Mouse (Mus musculus): Measurements from ENCODE around the gene Spsb3.

The Spsb3 gene

DNA sequence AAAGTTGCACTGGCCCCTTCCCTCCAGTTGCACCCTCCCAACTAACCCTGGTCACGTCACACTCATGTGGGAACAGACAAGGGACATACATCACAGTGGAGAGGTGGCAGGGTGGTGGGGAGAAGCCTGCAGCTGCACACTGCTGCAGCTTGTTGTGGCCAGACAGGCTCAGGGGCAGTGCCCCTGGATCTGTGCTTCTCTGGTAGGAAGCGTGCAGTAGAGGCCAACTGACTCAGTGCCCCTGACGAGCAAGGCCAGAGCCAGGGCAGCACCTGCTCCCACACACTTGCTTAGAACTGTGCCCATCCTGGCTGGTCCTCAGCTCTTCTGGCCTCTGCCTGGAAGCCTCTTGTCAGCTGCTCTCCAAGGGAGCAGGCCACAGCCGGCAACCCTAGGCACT, 11.2 kb downstream of the Spsb3 start:
- DNase-seq = peak; percentile 34

- peak; percentile 55 for DNase-seq
These were observed 11.8 kb downstream of the Spsb3 start for GRCm38 (mm10) chr17:24898041-24898854.

GRCm38 (mm10) chr17:24899153-24899552, 12.7 kb downstream of the Spsb3 start:
- DNase-seq = peak; percentile 41

- DNase-seq = peak; percentile 27
These were observed 13.6 kb downstream of the Spsb3 start for GRCm38 (mm10) chr17:24900014-24900413.

GRCm38 (mm10) chr17:24902124-24902523, 15.7 kb downstream of the Spsb3 start:
- no peak for DNase-seq

GRCm38 (mm10) chr17:24902671-24903474, 16.4 kb downstream of the Spsb3 start:
- peak; percentile 29 for DNase-seq

DNA sequence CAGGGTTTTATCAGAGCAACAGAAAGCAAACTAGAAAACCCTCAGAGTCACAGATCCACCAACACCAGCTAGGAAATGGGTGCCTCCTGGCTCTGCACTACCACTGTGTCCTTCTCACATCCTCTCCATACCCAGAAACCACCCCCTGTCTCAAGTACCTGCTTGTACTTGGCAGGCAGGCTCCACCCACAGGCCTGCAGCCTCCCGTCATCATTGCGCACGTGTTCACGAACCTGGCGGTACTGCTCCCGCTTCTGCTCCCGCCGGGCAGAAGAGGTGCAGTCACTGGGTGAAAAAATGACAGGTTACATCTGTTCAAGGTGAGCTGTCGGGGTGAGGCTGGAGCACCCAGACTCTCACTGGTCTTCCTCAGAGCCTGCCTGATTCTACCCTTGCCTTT, 17.3 kb downstream of the Spsb3 start:
- DNase-seq = no peak

DNA sequence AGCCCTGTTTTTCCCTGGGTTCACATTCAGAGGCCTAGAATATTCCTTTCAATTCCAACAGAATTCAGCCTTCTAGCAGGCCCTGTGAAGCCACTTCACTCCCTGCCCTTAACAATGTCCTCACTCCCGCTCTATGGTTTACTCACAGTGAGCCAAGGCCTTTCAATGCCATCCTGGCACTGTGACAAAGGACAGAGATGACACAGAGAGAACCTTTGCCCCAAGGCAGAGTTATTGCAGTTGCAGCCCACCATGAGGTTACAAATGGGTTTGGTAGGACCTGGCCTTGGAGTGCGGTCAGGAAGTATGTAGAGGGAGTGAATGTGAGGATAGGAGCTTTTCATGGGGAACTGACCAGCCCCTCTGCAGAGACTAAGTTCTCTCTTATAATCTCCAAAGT, 21.1 kb downstream of the Spsb3 start:
- no peak for DNase-seq

DNA sequence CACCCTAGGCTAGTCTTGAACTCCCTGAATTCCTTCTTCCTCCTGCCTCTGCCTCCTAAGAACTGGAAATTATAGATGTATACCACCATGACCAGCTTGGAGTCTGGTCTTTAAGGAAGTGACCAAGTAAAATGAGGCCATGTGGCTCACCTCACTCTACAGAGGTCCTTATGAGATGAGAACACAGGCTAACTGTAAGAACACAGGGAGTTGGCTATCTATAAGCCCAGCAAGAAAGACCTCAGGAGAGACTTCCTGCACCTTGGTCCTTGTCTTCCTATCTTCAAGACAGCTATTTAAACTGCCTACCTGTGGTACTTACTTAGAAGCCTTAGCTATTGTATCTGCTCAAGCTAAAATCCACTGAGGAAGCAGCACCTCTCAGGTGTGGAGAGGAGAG, 27.5 kb downstream of the Spsb3 start:
- no peak for DNase-seq

DNA sequence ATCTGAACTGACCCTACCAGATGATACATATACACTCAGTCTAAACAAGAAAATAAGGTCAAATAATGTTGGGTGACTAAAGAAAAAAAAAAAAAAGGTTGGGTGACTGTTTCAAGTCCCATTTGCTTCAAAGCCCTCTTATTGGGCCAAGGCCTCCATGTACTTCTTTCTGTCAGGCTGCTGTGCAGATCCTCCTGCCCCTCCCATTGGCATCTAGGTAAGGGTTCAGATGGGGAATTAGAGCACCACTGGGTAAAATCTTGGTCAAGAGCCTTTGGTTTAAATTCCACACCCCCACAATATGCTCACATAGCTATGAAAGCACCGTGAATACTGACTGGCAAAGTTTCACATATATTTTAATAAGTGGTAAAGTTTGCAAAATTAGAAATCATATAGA, 36.8 kb downstream of the Spsb3 start:
- no peak for DNase-seq

GRCm38 (mm10) chr17:24929506-24929905, 43.1 kb downstream of the Spsb3 start:
- no peak for DNase-seq

DNA sequence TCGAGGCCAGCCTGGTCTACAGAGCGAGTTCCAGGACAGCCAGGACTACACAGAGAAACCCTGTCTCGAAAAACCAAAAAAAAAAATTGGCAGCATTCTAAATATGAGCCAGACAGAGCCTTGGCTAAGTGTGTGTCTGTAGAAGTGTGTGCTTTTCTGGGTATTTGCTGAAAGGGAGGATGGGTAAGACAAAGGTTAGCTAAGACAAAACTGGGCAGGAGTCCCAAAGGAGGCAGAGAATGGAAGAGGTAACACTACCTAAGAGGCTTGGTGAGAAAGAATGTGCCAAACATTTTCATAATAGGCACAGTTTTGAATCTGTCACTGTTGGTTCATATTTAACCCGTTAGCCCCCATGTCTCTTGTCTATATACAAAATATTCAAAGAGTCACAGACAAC, 46.0 kb downstream of the Spsb3 start:
- DNase-seq = no peak

- DNase-seq = no peak
These were observed 46.7 kb downstream of the Spsb3 start for GRCm38 (mm10) chr17:24933163-24933562.

- DNase-seq = no peak
These were observed 48.5 kb downstream of the Spsb3 start for GRCm38 (mm10) chr17:24934926-24935325.

DNA sequence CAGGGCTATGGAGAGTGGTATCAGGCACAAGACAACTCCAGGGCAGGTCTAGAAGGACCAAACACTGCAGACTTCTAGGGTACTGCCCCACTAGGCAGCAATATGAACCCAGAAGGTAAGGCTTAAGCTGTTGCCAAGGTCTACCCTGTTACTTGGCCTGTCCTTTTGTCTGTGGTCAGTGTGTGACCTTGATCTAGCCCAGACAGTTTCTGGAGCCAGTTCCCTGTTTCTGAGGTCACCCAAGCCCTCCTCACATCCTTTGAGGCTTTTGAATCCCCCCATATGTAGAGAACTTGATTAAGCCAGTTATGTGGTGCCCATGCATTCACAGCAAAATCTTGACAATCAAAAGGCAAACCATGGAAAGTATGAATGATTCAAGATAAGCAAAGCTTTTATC, 49.2 kb downstream of the Spsb3 start:
- no peak for DNase-seq

GRCm38 (mm10) chr17:24936259-24937237, 50.1 kb downstream of the Spsb3 start, which contains the start of gene Mapk8ip3:
Gene Mapk8ip3, minus strand, starts transcription at chr17:24936977.
- peak; percentile 94 for DNase-seq

GRCm38 (mm10) chr17:24937266-24937665, 50.8 kb downstream of the Spsb3 start:
- no peak for DNase-seq

All from cerebellum, adult 11-12 months (tissue).